Mouse (Mus musculus) left cerebral cortex, adult 11 months (tissue): Measurements from ENCODE around the gene Eif2ak1.

ENCODE experiments used
- DNase-seq: peaks from one replicate; pipeline ENCODE4 v3.0.0; 2022; ENCODE audit warnings: low spot score

The Eif2ak1 gene

GRCm38 (mm10) chr5:143948361-143948760 lies 130.8 kb downstream of the Eif2ak1 start:
- DNase-seq: no peak

- no peak for DNase-seq
These were observed 132.4 kb downstream of the Eif2ak1 start for GRCm38 (mm10) chr5:143950016-143950415.
